Mouse (Mus musculus) forebrain, postnatal 0 days (tissue): Measurements from ENCODE around the gene Phactr4. TPM values are rescaled to one million over a fixed set of nuclear protein-coding genes. Genes with fewer than 3 reads are reported as not detected.

ENCODE experiments used
- ATAC-seq: fragments of 200-750 bp; cut with Nextera tagmentation; 2 replicates; pipeline ENCODE4 v1.8.0; 2017; ENCODE audit warnings: mild to moderate bottlenecking, moderate library complexity
- DNase-seq: peaks from one replicate; pipeline ENCODE4 v3.0.0-alpha.2; 2015
- H3K27ac ChIP-seq: fragments of 300-500 bp; sonication (generic); 2 replicates; pipeline ENCODE4 v1.5.1; 2014; ENCODE audit warnings: low read depth, mild to moderate bottlenecking, antibody characterized with exemption, low read length, moderate library complexity, mixed read lengths
- H3K27me3 ChIP-seq: fragments of 300-500 bp; sonication (generic); 2 replicates; pipeline ENCODE4 v1.6.1; 2014; ENCODE audit warnings: mild to moderate bottlenecking, low read length, mixed read lengths; ENCODE audit not compliant: insufficient read depth
- H3K36me3 ChIP-seq: fragments of 300-500 bp; sonication (generic); 2 replicates; pipeline ENCODE4 v1.6.1; 2014; ENCODE audit warnings: mild to moderate bottlenecking, moderate library complexity; ENCODE audit not compliant: insufficient read depth
- H3K4me1 ChIP-seq: fragments of 300-500 bp; sonication (generic); 2 replicates; pipeline ENCODE4 v1.6.1; 2014; ENCODE audit warnings: antibody characterized with exemption; ENCODE audit not compliant: insufficient read depth
- H3K4me2 ChIP-seq: fragments of 300-500 bp; sonication (generic); 2 replicates; pipeline ENCODE4 v1.6.1; 2014; ENCODE audit warnings: low read depth, mild to moderate bottlenecking, moderate library complexity
- H3K4me3 ChIP-seq: fragments of 300-500 bp; sonication (generic); 2 replicates; pipeline ENCODE4 v1.5.1; 2014; ENCODE audit warnings: low read depth, low read length, mixed read lengths
- H3K9ac ChIP-seq: fragments of 300-500 bp; sonication (generic); 2 replicates; pipeline ENCODE4 v1.6.1; 2014; ENCODE audit warnings: mild to moderate bottlenecking
- H3K9me3 ChIP-seq: fragments of 300-500 bp; sonication (generic); 2 replicates; pipeline ENCODE4 v1.6.1; 2016; ENCODE audit warnings: low read length
- CTCF ChIP-seq: sonication (generic); IDR thresholded peaks from 2 replicates; pipeline ENCODE4 v1.5.1; 2016; ENCODE audit warnings: antibody characterized with exemption, control low read depth, low read depth
- WGBS: fragments of 180-500 bp; shearing (Covaris S2); extraction: QIAGEN DNeasy Blood & Tissue Kit; methylation state at CpG from one replicate; pipeline ENCODE4 v1.1.7; 2014; 5-methylcytosine and 5-hydroxymethylcytosine counted together
- polyA plus RNA-seq: library from polyadenylated mRNA; unstranded; fragments of >200 nt; fragmentation: Nextera tagmentation; extraction: Ambion mirVana; gene quantifications from 2 replicates; pipeline ENCODE4 v1.2.1, GENCODE M21; 2015
- total RNA-seq: library from RNA; depleted of rRNA; stranded (reverse); fragments of >200 nt; gene quantifications from 2 replicates; pipeline ENCODE4 v1.2.3, GENCODE M21; 2014; rRNA removed

The Phactr4 gene
- total RNA-seq (3.2 and 3.9 TPM in 2 replicates), polyA plus RNA-seq (3.5 and 4.9 TPM in 2 replicates)

GRCm38 (mm10) chr4:132421923-132422782, at the start of gene Phactr4:
Gene Phactr4 (minus strand): TSS chr4:132422489.
- ATAC-seq (peak; percentile 96), DNase-seq (peak; percentile 88)
- Histone ChIP-seq H3K36me3 (no peaks in the 10 kb centered on the region), H3K9me3 (no peaks in the 10 kb centered on the region), H3K4me1 (no peaks in the 10 kb centered on the region), H3K27ac (peak within 1 kb of the TSS; percentile 79), H3K27me3 (no peaks in the 10 kb centered on the region), H3K4me2 (peak within 1 kb of the TSS; percentile 67), H3K9ac (peak within 1 kb of the TSS; percentile 63), H3K4me3 (peak within 1 kb of the TSS; percentile 85)
- WGBS, result under 1% methylated on average over 62 of the region's 73 CpGs
- 0 out of 2 replicates have a peak, but pooled peaks have one; percentile 3 for TF ChIP-seq CTCF

- no peak overlapping the region for H3K27ac ChIP-seq
- ATAC-seq (no peak), DNase-seq (no peak)
- H3K4me2 ChIP-seq, result no peak overlapping the region
- no peaks in the 10 kb centered on the region for H3K9me3 ChIP-seq
- H3K27me3 ChIP-seq, result no peaks in the 10 kb centered on the region
- no peak overlapping the region for H3K9ac ChIP-seq
- H3K4me3 ChIP-seq, result no peak overlapping the region
- no peaks in the 10 kb centered on the region for H3K36me3 ChIP-seq
- WGBS, result 19% methylated on average over 3 of the region's 3 CpGs
- no peaks in the 10 kb centered on the region for H3K4me1 ChIP-seq
- TF ChIP-seq CTCF, result no peak
Measured at GRCm38 (mm10) chr4:132469873-132470272, 47.6 kb upstream of the Phactr4 start.

- TF ChIP-seq CTCF, result no peak
- Histone ChIP-seq H3K4me3 (peak overlapping the region; percentile 63), H3K27ac (no peak overlapping the region), H3K27me3 (no peaks in the 10 kb centered on the region), H3K4me1 (peaks cover 6% of the 10 kb centered on the region; the same call in 1 of the 2 replicates), H3K4me2 (peak overlapping the region; percentile 63), H3K36me3 (peaks cover 15% of the 10 kb centered on the region), H3K9ac (peak overlapping the region; percentile 56; the same call in 1 of the 2 replicates), H3K9me3 (no peaks in the 10 kb centered on the region)
- 0% methylated on average over 5 of the region's 5 CpGs for WGBS
- ATAC-seq (peak; percentile 16; the same call in 1 of the 2 replicates), DNase-seq (no peak)
Measured at GRCm38 (mm10) chr4:132464255-132464613, 41.9 kb upstream of the Phactr4 start.

GRCm38 (mm10) chr4:132463430-132464254, 41.4 kb upstream of the Phactr4 start, which contains the start of gene Med18:
Gene Med18 (minus strand): TSS chr4:132463921.
- peak; percentile 97 for DNase-seq
- peak; percentile 63 for TF ChIP-seq CTCF
- Histone ChIP-seq H3K4me3 (peak within 1 kb of the TSS; percentile 63), H3K9ac (peak within 1 kb of the TSS; percentile 56), H3K27me3 (no peaks in the 10 kb centered on the region), H3K27ac (peak within 1 kb of the TSS; percentile 9; the same call in 1 of the 2 replicates), H3K36me3 (peaks cover 16% of the 10 kb centered on the region), H3K9me3 (no peaks in the 10 kb centered on the region), H3K4me2 (peak within 1 kb of the TSS; percentile 63), H3K4me1 (peaks cover 6% of the 10 kb centered on the region; the same call in 1 of the 2 replicates)
- peak; percentile 96 for ATAC-seq
- WGBS, result under 1% methylated on average over 44 of the region's 44 CpGs

DNA sequence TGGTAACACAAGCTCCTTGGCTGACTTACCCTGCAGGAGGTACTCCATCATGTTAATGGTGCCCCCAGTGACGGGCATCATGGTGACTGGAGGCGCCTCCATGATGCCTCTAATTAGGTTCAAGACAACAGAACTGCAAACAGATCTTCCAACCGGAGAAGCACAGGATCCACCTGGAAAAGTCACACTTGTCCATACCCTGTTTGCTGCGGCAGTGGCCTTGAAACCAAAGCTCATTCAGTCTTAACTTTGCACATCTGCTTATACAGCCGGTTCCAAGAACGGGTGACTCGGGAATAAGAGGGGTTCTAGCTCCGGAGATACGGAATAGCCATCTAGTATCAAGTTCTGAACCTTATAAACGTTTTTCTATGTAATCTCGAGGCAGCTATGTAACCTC, 40.5 kb upstream of the Phactr4 start:
- no peaks in the 10 kb centered on the region for H3K9me3 ChIP-seq
- ATAC-seq (no peak), DNase-seq (no peak)
- WGBS, result 12% methylated on average over 11 of the region's 11 CpGs
- TF ChIP-seq CTCF, result no peak
- H3K4me3 ChIP-seq, result peak overlapping the region; percentile 63
- H3K4me1 ChIP-seq, result peaks cover 6% of the 10 kb centered on the region; the same call in 1 of the 2 replicates
- H3K36me3 ChIP-seq, result peaks cover 22% of the 10 kb centered on the region
- no peaks in the 10 kb centered on the region for H3K27me3 ChIP-seq
- H3K4me2 ChIP-seq, result peak overlapping the region; percentile 63
- H3K9ac ChIP-seq, result peak overlapping the region; percentile 56
- H3K27ac ChIP-seq, result no peak overlapping the region

GRCm38 (mm10) chr4:132460225-132460624, 37.9 kb upstream of the Phactr4 start:
- Histone ChIP-seq H3K4me1 (peaks cover 6% of the 10 kb centered on the region; the same call in 1 of the 2 replicates), H3K9ac (no peak overlapping the region), H3K36me3 (peaks cover 26% of the 10 kb centered on the region), H3K9me3 (no peaks in the 10 kb centered on the region), H3K4me2 (no peak overlapping the region), H3K4me3 (no peak overlapping the region), H3K27ac (no peak overlapping the region), H3K27me3 (no peaks in the 10 kb centered on the region)
- WGBS, result 90% methylated on average over 8 of the region's 8 CpGs
- no peak for TF ChIP-seq CTCF
- ATAC-seq, result no peak
- DNase-seq, result no peak
